Mouse (Mus musculus): ENCODE data around the gene Psmg3.

The Psmg3 gene

GRCm38 (mm10) chr5:139826357-139827055 lies at the start of gene Psmg3, which contains the start of gene Gm26938:
TSS of gene Psmg3 (minus strand) at chr5:139826885.
TSS of gene Gm26938 (minus strand) at chr5:139826407.
- peak; percentile 74 to 86 for DNase-seq (ENCODE audit: low spot score in 2 of 2)

DNA sequence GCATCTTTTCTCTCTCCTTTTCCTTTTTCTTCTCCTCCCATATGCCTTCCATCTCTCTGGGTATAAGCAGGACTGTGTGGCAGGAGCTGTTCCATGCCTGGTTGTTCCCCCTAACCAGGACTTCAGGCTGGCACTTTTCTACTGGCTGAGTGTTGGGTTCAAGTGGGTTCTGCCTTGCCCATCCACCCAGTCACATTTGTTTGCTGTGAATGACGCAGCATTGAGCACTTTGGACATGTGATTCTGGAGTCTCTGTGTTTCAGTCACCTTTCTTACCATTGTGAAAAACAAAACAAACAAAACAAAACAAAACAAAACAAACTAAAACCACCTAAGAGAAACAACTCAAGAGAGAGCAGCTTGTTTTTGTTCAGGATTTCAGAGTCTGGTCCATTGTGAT lies 44.8 kb upstream of the Psmg3 start:
- DNase-seq (ENCODE audit: low spot score in 2 of 2): no peak

DNA sequence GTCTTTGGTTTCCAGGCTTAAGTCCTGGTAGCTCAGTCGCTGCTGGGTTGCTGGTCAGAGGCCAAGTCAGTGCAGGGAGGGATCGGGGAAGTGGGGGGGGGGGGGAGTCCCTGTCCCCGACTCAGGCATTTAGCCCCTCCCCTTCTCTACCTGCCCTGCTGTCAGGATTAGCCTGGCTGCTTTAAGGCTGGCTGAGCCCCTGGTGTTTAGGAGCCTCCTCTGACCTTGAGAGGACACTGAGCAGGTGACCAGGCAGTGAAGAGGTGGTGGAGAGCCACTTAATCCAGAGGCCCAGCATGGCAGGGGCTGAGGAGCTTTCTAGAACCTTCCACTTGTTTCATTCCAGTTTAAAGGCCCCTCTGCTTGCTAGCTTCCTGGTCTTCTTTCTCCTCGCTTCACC lies 44.2 kb upstream of the Psmg3 start:
- DNase-seq (ENCODE audit: low spot score in 2 of 2): no peak

- no peak for DNase-seq (ENCODE audit: low spot score in 2 of 2)
Observed at GRCm38 (mm10) chr5:139862759-139863158, 36.1 kb upstream of the Psmg3 start.

- DNase-seq (ENCODE audit: low spot score in 2 of 2): no peak
Observed at GRCm38 (mm10) chr5:139860328-139861104, 33.8 kb upstream of the Psmg3 start.

- no peak for DNase-seq (ENCODE audit: low spot score in 2 of 2)
Observed at GRCm38 (mm10) chr5:139849626-139850320, 23.1 kb upstream of the Psmg3 start.

DNA sequence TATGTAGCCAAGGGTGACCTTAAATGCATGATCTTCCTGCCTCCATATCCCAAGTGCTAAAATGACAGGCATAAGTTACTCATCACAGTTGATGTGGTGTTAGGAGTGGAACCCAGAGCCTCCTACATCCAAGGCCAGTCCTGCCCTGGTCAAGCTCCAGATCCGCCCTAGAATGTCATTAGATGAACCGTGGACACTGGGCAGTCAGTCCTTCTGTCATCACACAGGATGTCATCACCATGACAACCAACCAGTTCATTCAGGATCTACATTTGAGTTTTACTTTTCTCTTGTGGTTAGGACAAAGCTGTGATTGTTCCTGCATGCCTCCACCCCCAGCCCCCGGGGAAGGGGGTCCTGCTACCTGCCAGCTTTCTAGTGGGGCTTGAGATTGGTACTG lies 12.5 kb upstream of the Psmg3 start:
- no peak for DNase-seq (ENCODE audit: low spot score in 2 of 2)

DNA sequence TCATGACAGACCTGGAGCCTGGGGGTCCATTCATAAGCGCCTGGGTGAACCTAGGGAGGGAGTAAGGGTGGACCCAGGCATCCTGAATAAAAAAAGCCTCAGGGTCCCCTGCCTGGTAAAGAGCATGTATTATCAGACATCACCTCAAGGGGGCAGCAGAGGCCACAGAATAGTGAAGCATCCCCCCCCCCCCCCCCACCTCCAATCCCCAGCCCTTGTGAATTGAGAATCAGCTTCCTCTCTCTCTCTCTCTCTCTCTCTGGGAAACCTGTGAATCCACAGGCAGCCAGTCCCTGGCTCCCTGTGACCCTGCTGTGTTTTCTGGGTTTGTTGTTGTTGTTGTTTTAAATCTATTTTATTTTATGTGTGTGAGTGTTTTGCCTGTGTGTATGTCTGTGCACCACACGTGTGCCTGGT lies 11.8 kb upstream of the Psmg3 start:
- DNase-seq (ENCODE audit: low spot score in 2 of 2): peak; percentile 28 to 82

DNA sequence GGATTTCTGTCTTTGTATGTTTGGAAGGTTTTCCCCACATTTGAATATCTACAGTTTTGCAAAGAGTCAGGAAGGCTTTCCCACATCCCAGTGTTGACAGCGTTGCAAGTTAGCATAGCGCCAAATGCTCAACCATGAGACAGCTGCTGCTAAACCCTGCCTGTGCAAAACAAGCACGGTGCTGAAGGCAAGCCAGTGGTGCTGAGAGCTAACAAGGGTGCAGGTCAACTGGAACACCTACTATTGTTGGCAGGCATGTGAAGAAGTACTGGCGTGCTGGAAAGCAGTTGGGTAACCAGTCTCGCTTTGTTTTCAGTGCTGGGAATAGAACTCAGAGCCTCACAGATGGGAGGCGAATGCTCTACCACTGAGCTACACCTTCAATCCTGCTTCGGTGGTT lies 9.0 kb upstream of the Psmg3 start:
- no peak for DNase-seq (ENCODE audit: low spot score in 2 of 2)

- DNase-seq (ENCODE audit: low spot score in 2 of 2): no peak
Observed at GRCm38 (mm10) chr5:139832125-139832524, 5.4 kb upstream of the Psmg3 start.

- DNase-seq (ENCODE audit: low spot score in 2 of 2): peak; percentile 32 to 43
Observed at GRCm38 (mm10) chr5:139830734-139831133, 4.0 kb upstream of the Psmg3 start.

DNA sequence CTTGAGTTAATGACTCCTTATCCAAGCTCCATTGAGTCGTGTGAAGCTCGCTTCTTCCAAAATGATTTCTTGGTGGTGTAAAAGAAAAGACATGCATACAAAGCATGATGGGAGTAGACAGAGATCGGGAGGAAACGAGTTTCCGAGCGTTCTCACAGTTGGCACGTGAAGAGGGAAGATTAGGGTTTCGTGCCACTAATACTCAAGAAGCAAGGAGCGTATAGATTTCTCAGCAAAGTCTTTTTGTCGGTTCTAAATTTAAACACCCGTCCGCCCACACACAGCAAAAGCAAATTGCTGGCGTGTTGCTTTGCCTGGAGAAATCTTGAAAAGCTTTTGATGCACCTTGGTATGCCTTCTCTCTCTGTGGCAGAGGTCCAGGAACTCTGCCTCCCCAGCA lies 2.7 kb upstream of the Psmg3 start:
- no peak for DNase-seq (ENCODE audit: low spot score in 2 of 2)

DNA sequence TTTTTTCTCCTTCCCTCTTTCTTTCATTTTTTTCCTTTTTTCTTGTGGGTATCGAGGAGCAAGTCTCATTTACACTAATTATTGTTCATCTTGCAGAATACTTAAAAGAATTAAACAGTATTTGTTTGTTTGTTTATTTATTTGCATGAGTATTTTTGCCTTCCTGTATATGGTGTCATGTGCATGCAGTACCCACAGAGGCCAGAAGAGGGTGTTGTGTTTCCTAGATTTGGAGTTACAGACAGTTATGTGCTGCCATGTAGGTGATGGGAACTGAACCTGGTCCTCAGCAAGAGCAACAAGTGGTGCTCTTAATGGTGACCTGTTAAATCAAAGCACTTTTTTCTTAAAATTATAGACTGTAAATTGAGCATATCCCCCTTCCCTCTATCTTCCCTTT lies 908 bp upstream of the Psmg3 start:
- DNase-seq (ENCODE audit: low spot score in 2 of 2): no peak

GRCm38 (mm10) chr5:139825947-139826346 lies 738 bp downstream of the Psmg3 start:
- DNase-seq (ENCODE audit: low spot score in 2 of 2): no peak

DNA sequence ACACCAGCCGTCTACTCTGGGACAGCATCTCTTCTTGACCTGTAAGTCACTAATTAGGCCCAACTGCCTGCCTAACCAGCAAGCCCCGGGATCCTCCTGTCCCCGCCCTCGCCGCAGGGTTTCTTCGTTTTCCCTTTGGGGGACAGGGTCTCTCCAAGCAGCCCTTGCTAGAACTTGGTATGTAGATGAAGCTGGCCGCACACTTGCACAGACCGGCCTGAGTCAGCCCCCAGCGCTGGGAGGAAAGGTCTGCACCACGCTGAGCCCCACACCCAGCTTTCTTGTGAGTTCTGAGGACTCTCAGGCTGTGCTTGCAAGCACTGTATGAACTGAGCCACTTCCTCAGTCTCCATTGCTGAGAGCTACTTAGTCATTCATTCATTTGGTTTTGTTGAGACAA lies 2.2 kb downstream of the Psmg3 start:
- no peak for DNase-seq (ENCODE audit: low spot score in 2 of 2)

DNA sequence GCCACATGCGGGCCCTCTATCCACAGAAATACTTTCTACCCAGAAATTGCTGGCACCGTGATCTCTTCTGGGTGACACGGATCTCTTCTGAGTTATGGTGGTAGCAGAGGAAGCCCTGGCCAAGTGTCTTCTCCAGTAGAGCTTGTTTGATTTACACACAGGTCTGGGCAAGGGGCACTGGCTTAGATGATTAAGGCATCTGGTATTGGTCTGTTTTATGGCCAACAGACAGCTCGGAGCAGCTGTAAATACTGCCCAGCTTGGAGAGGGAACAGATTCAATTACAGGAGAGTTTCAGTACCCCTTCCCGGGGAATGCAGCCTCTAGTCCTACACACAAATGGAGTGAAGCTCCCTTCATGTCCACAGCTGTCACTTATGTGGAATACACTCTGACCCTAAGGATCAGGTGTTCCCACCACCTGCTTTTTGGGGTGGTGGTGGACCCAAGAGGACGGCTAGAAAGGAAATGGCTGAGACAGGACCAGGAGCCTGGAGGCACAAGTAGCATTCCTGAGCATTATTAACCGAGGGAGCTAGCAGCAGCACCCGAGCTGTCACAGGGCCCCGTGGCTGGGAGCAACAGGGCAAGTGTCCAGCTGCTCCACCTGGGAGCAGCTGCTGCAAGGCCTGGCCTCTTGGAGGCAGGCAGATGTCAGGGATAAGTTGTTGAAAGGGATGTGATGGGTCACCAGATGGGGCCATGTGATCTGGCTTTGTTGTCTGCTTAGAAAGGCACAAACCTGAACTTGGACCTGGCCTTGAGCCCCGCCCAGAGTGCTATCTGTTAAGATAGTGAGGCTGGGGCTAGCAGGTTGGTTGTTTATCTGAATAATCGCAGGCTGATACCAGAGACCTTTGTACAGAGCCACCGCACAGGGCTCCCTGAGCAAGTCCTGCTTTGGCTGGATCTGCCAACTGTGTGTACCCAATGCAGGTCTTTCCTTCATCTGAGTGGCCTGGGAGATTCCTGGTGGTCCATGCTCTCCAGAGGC lies 4.9 kb downstream of the Psmg3 start:
- DNase-seq (ENCODE audit: low spot score in 2 of 2): no peak

DNA sequence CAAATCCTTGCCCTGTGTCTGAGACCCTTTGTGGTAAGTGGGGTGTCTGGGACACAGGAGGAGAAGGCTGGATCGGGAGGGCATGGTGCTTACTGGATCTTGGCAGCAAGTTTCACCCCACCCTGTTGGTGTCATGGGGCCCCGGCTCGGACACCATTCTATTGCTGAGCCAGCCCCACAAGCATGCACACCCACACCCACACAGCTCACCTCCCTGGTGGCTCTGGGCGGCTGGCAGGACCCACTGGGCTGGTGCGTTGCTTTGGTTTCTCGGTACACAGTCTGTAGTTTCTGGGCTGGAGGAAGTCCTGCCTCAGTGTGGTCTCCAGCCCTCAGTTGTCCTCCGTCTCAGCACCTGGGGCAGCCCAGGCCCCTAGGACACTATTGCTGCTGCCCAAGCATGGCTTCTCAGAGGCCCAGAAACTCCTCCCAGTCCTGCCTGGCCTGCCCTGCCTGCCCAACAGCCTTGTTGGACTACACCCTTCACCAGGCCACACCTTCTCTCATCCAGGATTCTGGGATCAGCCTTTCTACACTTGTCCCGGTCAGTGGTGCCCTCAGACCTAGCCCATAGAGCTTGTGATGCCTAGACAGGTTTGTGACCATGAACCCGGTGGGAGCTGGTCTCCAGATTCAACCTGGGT lies 7.0 kb downstream of the Psmg3 start, which contains the start of gene Tmem184a:
Tmem184a (minus strand) TSS at position 380 of the 644 bp plus-strand sequence.
- DNase-seq (ENCODE audit: low spot score in 2 of 2): no peak

DNA sequence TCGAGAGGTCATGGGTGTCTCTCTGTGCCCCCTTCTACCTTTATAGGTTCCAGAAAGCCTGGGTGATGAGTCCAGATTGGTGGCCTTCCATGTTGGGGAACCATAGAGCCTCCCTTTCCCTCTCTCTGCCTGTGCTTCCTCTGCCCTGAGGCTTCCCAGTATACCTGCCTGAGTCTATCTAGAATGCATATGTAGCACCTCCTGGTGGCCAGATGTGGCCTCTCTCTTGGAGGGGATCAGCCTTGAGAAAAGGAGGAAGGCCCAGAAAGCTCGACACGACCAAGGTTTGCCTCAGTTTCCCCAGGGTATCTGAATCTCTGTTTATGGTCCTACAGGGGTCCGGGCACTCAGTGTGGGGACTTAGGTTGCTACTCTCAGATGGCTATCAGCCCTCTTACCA lies 7.9 kb downstream of the Psmg3 start:
- DNase-seq (ENCODE audit: low spot score in 2 of 2): peak; percentile 35 to 61

GRCm38 (mm10) chr5:139818056-139818455 lies 8.6 kb downstream of the Psmg3 start:
- no peak for DNase-seq (ENCODE audit: low spot score in 2 of 2)

GRCm38 (mm10) chr5:139817292-139817691 lies 9.4 kb downstream of the Psmg3 start:
- peak in 1 of 2 experiments; percentile 33 for DNase-seq (ENCODE audit: low spot score in 2 of 2)

- DNase-seq (ENCODE audit: low spot score in 2 of 2): no peak
Observed at GRCm38 (mm10) chr5:139816445-139816844, 10.2 kb downstream of the Psmg3 start.
